Mouse (Mus musculus) E14TG2a.4 (cell line): Measurements from ENCODE around the gene Clasrp.

ENCODE experiments used
- CTCF ChIP-seq: conservative IDR thresholded peaks from 2 replicates; pipeline ENCODE4 v1.5.1; 2014; ENCODE audit warnings: low read length
- NANOG ChIP-seq: IDR thresholded peaks from 2 replicates; pipeline ENCODE4 v1.6.1; 2014; ENCODE audit warnings: borderline replicate concordance, low read length, mixed read lengths

GRCm38 (mm10) chr7:19534676-19535075, 69.6 kb downstream of the Clasrp start:
- TF ChIP-seq CTCF: no peak
- no peak for TF ChIP-seq NANOG
